Mouse (Mus musculus) B cell, adult 2 months (primary cell): ENCODE results near the gene Vps35l.

Source experiments
- DNase-seq, 2 experiments: peaks; one replicate each; pipeline ENCODE4 v3.0.0; 2022

The Vps35l gene

GRCm38 (mm10) chr7:118887303-118888055 lies 147.5 kb downstream of the Vps35l start:
- DNase-seq, result no peak

- DNase-seq, result no peak
Observed at GRCm38 (mm10) chr7:118889046-118889680, 149.1 kb downstream of the Vps35l start.
